Mouse (Mus musculus): Measurements from ENCODE around the gene Tekt3. TPM values are rescaled to one million over a fixed set of nuclear protein-coding genes. Genes with fewer than 3 reads are reported as not detected.

Gene Tekt3
- polyA plus RNA-seq, 1 experiment from 2014 or later = not detected

- no peaks in the 10 kb centered on the region for H3K27me3 ChIP-seq (ENCODE audit: control insufficient read depth, insufficient read depth, low read length)
Observed at GRCm38 (mm10) chr11:63050362-63050932, 11.0 kb upstream of the Tekt3 start.

GRCm38 (mm10) chr11:63051041-63051440 is 10.4 kb upstream of the Tekt3 start:
- Histone ChIP-seq H3K9me3 (ENCODE audit: control insufficient read depth, low read length) (no peaks in the 10 kb centered on the region), H3K4me3 (replicated peaks; ENCODE audit: low read depth, low read length) (no peak overlapping the region), H3K36me3 (ENCODE audit: control insufficient read depth, insufficient read depth, low read length) (no peaks in the 10 kb centered on the region), H3K27ac (replicated peaks; ENCODE audit: low read depth, low read length) (no peak overlapping the region), H3K27me3 (ENCODE audit: control insufficient read depth, insufficient read depth, low read length) (no peaks in the 10 kb centered on the region), H3K9ac (replicated peaks; ENCODE audit: low read length) (no peak overlapping the region), H3K4me1 (ENCODE audit: control insufficient read depth, insufficient read depth, low read length) (no peaks in the 10 kb centered on the region), H3K4me2 (ENCODE audit: low read length) (no peak overlapping the region)
- DNase-seq = no peak
- ATAC-seq (ENCODE audit: low FRiP score, low TSS enrichment) = no peak
- WGBS = 96% methylated on average over 7 of the region's 7 CpGs

More at GRCm38 (mm10) chr11:63050362-63050932, 11.0 kb upstream of the Tekt3 start:
- Histone ChIP-seq H3K4me2 (ENCODE audit: low read length) (no peak overlapping the region), H3K4me3 (replicated peaks; ENCODE audit: low read depth, low read length) (no peak overlapping the region), H3K9me3 (ENCODE audit: control insufficient read depth, low read length) (no peaks in the 10 kb centered on the region), H3K27ac (replicated peaks; ENCODE audit: low read depth, low read length) (no peak overlapping the region), H3K36me3 (ENCODE audit: control insufficient read depth, insufficient read depth, low read length) (no peaks in the 10 kb centered on the region), H3K9ac (replicated peaks; ENCODE audit: low read length) (no peak overlapping the region), H3K4me1 (ENCODE audit: control insufficient read depth, insufficient read depth, low read length) (no peaks in the 10 kb centered on the region)
- ATAC-seq (ENCODE audit: low FRiP score, low TSS enrichment) = no peak
- DNase-seq = no peak
- 91% methylated on average over 6 of the region's 6 CpGs for WGBS

DNA sequence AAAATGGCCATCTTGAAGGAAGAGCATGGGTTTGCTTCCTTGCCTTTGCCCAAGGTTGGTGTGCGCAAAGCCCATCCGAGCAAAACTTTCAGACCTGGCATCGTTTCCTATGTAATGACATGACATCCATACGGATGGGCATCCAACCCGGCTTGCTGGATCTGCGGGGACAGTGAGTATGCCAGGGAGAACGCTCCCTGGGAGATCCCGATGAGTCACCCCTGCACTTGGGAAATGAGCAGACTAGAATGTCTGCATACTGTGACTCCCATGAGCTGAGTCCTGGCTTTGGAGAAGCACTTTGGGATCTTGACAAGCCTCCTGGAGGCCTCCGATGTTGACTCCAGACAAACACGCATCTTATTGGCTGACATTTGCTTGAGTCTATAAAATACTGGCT is 9.5 kb upstream of the Tekt3 start:
- no peak overlapping the region for H3K27ac ChIP-seq (replicated peaks; ENCODE audit: low read depth, low read length)

GRCm38 (mm10) chr11:63055596-63055995 is 5.9 kb upstream of the Tekt3 start:
- 93% methylated on average over 7 of the region's 7 CpGs for WGBS
- no peak overlapping the region for H3K9ac ChIP-seq (replicated peaks; ENCODE audit: low read length)
- no peak overlapping the region for H3K4me2 ChIP-seq (ENCODE audit: low read length)
- DNase-seq (no peak), ATAC-seq (ENCODE audit: low FRiP score, low TSS enrichment) (no peak)
- H3K4me3 ChIP-seq (replicated peaks; ENCODE audit: low read depth, low read length) = no peak overlapping the region
- H3K27me3 ChIP-seq (ENCODE audit: control insufficient read depth, insufficient read depth, low read length) = no peaks in the 10 kb centered on the region
- no peaks in the 10 kb centered on the region for H3K4me1 ChIP-seq (ENCODE audit: control insufficient read depth, insufficient read depth, low read length)
- no peak overlapping the region for H3K27ac ChIP-seq (replicated peaks; ENCODE audit: low read depth, low read length)
- H3K36me3 ChIP-seq (ENCODE audit: control insufficient read depth, insufficient read depth, low read length) = no peaks in the 10 kb centered on the region
- H3K9me3 ChIP-seq (ENCODE audit: control insufficient read depth, low read length) = no peaks in the 10 kb centered on the region

More for the DNA sequence above, 9.5 kb upstream of the Tekt3 start:
- H3K4me1 ChIP-seq (ENCODE audit: control insufficient read depth, insufficient read depth, low read length) = no peaks in the 10 kb centered on the region
- DNase-seq (no peak), ATAC-seq (ENCODE audit: low FRiP score, low TSS enrichment) (no peak)
- H3K36me3 ChIP-seq (ENCODE audit: control insufficient read depth, insufficient read depth, low read length) = no peaks in the 10 kb centered on the region
- H3K9me3 ChIP-seq (ENCODE audit: control insufficient read depth, low read length) = no peaks in the 10 kb centered on the region
- H3K4me3 ChIP-seq (replicated peaks; ENCODE audit: low read depth, low read length) = no peak overlapping the region
- no peak overlapping the region for H3K4me2 ChIP-seq (ENCODE audit: low read length)
- H3K27me3 ChIP-seq (ENCODE audit: control insufficient read depth, insufficient read depth, low read length) = no peaks in the 10 kb centered on the region
- no peak overlapping the region for H3K9ac ChIP-seq (replicated peaks; ENCODE audit: low read length)
- 97% methylated on average over 10 of the region's 10 CpGs for WGBS

GRCm38 (mm10) chr11:63058375-63058952 is 3.0 kb upstream of the Tekt3 start:
- no peak overlapping the region for H3K4me3 ChIP-seq (replicated peaks; ENCODE audit: low read depth, low read length)
- no peak for ATAC-seq (ENCODE audit: low FRiP score, low TSS enrichment)
- no peaks in the 10 kb centered on the region for H3K36me3 ChIP-seq (ENCODE audit: control insufficient read depth, insufficient read depth, low read length)
- WGBS = 80% methylated on average over 5 of the region's 5 CpGs
- no peak overlapping the region for H3K4me2 ChIP-seq (ENCODE audit: low read length)
- DNase-seq = no peak
- no peak overlapping the region for H3K9ac ChIP-seq (replicated peaks; ENCODE audit: low read length)
- H3K27ac ChIP-seq (replicated peaks; ENCODE audit: low read depth, low read length) = no peak overlapping the region
- no peaks in the 10 kb centered on the region for H3K9me3 ChIP-seq (ENCODE audit: control insufficient read depth, low read length)
- H3K27me3 ChIP-seq (ENCODE audit: control insufficient read depth, insufficient read depth, low read length) = 0 out of 2 replicates have a peak, but pooled peaks cover 3% of the 10 kb centered on the region
- H3K4me1 ChIP-seq (ENCODE audit: control insufficient read depth, insufficient read depth, low read length) = peaks cover 3% of the 10 kb centered on the region; the same call in 1 of the 2 replicates

DNA sequence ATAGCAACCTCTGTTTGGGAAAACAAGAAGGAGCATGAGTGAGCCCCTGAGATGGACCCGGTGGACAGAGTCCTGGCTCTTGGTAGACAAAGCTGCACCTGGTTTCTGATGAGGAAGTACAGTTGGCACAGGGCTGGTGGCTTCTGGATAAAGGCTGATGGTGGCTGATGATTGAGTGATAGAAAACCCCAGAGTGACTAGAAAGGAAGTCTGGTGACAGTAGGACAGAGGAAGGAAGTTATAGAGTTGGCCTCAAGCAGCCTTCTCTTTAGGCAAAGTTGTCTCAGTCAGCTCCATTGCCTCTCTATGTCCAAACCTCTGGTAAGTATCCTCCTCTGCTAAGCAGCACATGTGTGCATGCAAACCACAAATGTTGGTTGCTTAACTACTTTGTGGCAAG is 1.5 kb upstream of the Tekt3 start:
- 97% methylated on average over 1 of the region's 1 CpGs for WGBS
- no peaks in the 10 kb centered on the region for H3K36me3 ChIP-seq (ENCODE audit: control insufficient read depth, insufficient read depth, low read length)
- H3K27ac ChIP-seq (replicated peaks; ENCODE audit: low read depth, low read length) = no peak overlapping the region
- H3K9me3 ChIP-seq (ENCODE audit: control insufficient read depth, low read length) = no peaks in the 10 kb centered on the region
- H3K4me1 ChIP-seq (ENCODE audit: control insufficient read depth, insufficient read depth, low read length) = peaks cover 3% of the 10 kb centered on the region; the same call in 1 of the 2 replicates
- H3K9ac ChIP-seq (replicated peaks; ENCODE audit: low read length) = no peak overlapping the region
- H3K4me3 ChIP-seq (replicated peaks; ENCODE audit: low read depth, low read length) = no peak overlapping the region
- no peak for DNase-seq
- 0 out of 2 replicates have a peak, but pooled peaks cover 3% of the 10 kb centered on the region for H3K27me3 ChIP-seq (ENCODE audit: control insufficient read depth, insufficient read depth, low read length)
- ATAC-seq (ENCODE audit: low FRiP score, low TSS enrichment) = no peak
- H3K4me2 ChIP-seq (ENCODE audit: low read length) = no peak overlapping the region

- 85% methylated on average over 1 of the region's 1 CpGs for WGBS
Observed at GRCm38 (mm10) chr11:63066526-63066925, 5.1 kb downstream of the Tekt3 start.

GRCm38 (mm10) chr11:63070081-63070480 is 8.6 kb downstream of the Tekt3 start:
- no peaks in the 10 kb centered on the region for H3K4me1 ChIP-seq (ENCODE audit: control insufficient read depth, insufficient read depth, low read length)
- ATAC-seq (ENCODE audit: low FRiP score, low TSS enrichment) (no peak), DNase-seq (no peak)
- no peaks in the 10 kb centered on the region for H3K9me3 ChIP-seq (ENCODE audit: control insufficient read depth, low read length)
- H3K36me3 ChIP-seq (ENCODE audit: control insufficient read depth, insufficient read depth, low read length) = no peaks in the 10 kb centered on the region
- WGBS = 91% methylated on average over 17 of the region's 17 CpGs
- H3K27me3 ChIP-seq (ENCODE audit: control insufficient read depth, insufficient read depth, low read length) = no peaks in the 10 kb centered on the region
- no peak overlapping the region for H3K9ac ChIP-seq (replicated peaks; ENCODE audit: low read length)
- H3K4me2 ChIP-seq (ENCODE audit: low read length) = no peak overlapping the region
- H3K4me3 ChIP-seq (replicated peaks; ENCODE audit: low read depth, low read length) = no peak overlapping the region
- no peak overlapping the region for H3K27ac ChIP-seq (replicated peaks; ENCODE audit: low read depth, low read length)

More at GRCm38 (mm10) chr11:63066526-63066925, 5.1 kb downstream of the Tekt3 start:
- Histone ChIP-seq H3K4me2 (ENCODE audit: low read length) (no peak overlapping the region), H3K27me3 (ENCODE audit: control insufficient read depth, insufficient read depth, low read length) (0 out of 2 replicates have a peak, but pooled peaks cover under 1% of the 10 kb centered on the region), H3K9me3 (ENCODE audit: control insufficient read depth, low read length) (no peaks in the 10 kb centered on the region), H3K9ac (replicated peaks; ENCODE audit: low read length) (no peak overlapping the region), H3K27ac (replicated peaks; ENCODE audit: low read depth, low read length) (no peak overlapping the region), H3K36me3 (ENCODE audit: control insufficient read depth, insufficient read depth, low read length) (no peaks in the 10 kb centered on the region), H3K4me1 (ENCODE audit: control insufficient read depth, insufficient read depth, low read length) (peaks cover 2% of the 10 kb centered on the region; the same call in 1 of the 2 replicates), H3K4me3 (replicated peaks; ENCODE audit: low read depth, low read length) (no peak overlapping the region)
- ATAC-seq (ENCODE audit: low FRiP score, low TSS enrichment) (no peak), DNase-seq (no peak)

GRCm38 (mm10) chr11:63084536-63084935 is 23.1 kb downstream of the Tekt3 start:
- H3K27ac ChIP-seq (replicated peaks; ENCODE audit: low read depth, low read length) = no peak overlapping the region
- no peaks in the 10 kb centered on the region for H3K36me3 ChIP-seq (ENCODE audit: control insufficient read depth, insufficient read depth, low read length)
- peaks cover 4% of the 10 kb centered on the region; the same call in 1 of the 2 replicates for H3K9me3 ChIP-seq (ENCODE audit: control insufficient read depth, low read length)
- no peak overlapping the region for H3K9ac ChIP-seq (replicated peaks; ENCODE audit: low read length)
- no peaks in the 10 kb centered on the region for H3K4me1 ChIP-seq (ENCODE audit: control insufficient read depth, insufficient read depth, low read length)
- no peak for ATAC-seq (ENCODE audit: low FRiP score, low TSS enrichment)
- WGBS = 84% methylated on average over 3 of the region's 3 CpGs
- no peak overlapping the region for H3K4me2 ChIP-seq (ENCODE audit: low read length)
- H3K27me3 ChIP-seq (ENCODE audit: control insufficient read depth, insufficient read depth, low read length) = no peaks in the 10 kb centered on the region
- DNase-seq = no peak
- no peak overlapping the region for H3K4me3 ChIP-seq (replicated peaks; ENCODE audit: low read depth, low read length)
